Comparison of ENCODE assay signal across 10 mouse cellular contexts in the genomic region with DNA sequence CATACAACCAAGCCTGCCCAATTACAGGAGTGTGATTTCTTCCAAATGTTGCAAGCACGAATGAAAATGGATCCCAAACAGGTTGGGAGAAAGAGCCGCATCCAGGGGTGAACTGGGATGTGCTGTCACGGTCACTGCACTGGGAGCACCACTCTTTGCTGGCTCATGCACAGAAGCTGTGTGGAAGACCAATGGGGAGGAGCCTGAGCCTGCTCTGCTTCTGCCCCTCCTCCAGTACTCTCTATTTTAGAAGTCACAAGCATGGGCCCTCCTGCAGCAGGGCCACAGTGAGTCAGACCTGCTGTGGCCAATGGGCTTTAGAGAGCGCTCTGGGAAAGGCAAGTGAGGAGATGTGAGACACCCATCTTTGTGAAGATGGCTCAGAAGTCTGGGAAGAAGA. TPM values are rescaled to one million over a fixed set of nuclear protein-coding genes. Genes with fewer than 3 reads are reported as not detected.
DNase-seq lines count a peak whose midpoint lies in the region; ATAC-seq and TF ChIP-seq lines count a peak whose summit lies in the region.
"Had no signal": no experiment of that assay in that cellular context is flagged by ENCODE, and none has a peak within 500 bp of the region (broad histone marks: within the 10 kb centered on the region; RNA-seq: fewer than 3 reads in every experiment).

No protein-coding gene starts in this region.

- no peak overlapping the region for H3K9ac ChIP-seq in embryonic facial prominence, embryonic 12.5 days
- H3K9ac ChIP-seq in lung, embryonic 14.5 days: no peak overlapping the region; the same call in 1 of the 2 replicates
- H3K9ac ChIP-seq in forebrain, embryonic 13.5 days: 0 out of 2 replicates have a peak overlapping the region, but pooled peaks have one; percentile 31

- H3K4me1 ChIP-seq in embryonic facial prominence, embryonic 12.5 days: peaks cover 10% of the 10 kb centered on the region
- H3K4me1 ChIP-seq in embryonic facial prominence, embryonic 10.5 days: peaks cover 21% of the 10 kb centered on the region
- H3K4me1 ChIP-seq in lung, embryonic 14.5 days (ENCODE audit: insufficient read depth): no peaks in the 10 kb centered on the region
- H3K4me1 ChIP-seq in forebrain, embryonic 13.5 days: peaks cover 55% of the 10 kb centered on the region
- peaks cover 16% of the 10 kb centered on the region for H3K4me1 ChIP-seq in limb, embryonic 10.5 days

- H3K4me2 ChIP-seq in embryonic facial prominence, embryonic 12.5 days (replicated peaks): no peak overlapping the region
- no peak overlapping the region for H3K4me2 ChIP-seq in lung, embryonic 14.5 days
- H3K4me2 ChIP-seq in forebrain, embryonic 13.5 days: no peak overlapping the region; the same call in 1 of the 2 replicates

- no peak for DNase-seq in embryonic facial prominence, embryonic 10.5 days (ENCODE audit: low spot score)
- no peak for DNase-seq in lung, embryonic 14.5 days
- no peak for DNase-seq in lung, postnatal 10 days
- DNase-seq in limb, embryonic 10.5 days (ENCODE audit: low spot score): no peak
- no peak for DNase-seq in cerebellum, adult 9-10 months
- no peak for DNase-seq in natural killer cell, adult 2 months (ENCODE audit: low spot score in 2 of 2)
- DNase-seq: B cell, adult 2 months; kidney, postnatal 4 days had no signal

- H3K36me3 ChIP-seq in embryonic facial prominence, embryonic 12.5 days: no peaks in the 10 kb centered on the region
- no peaks in the 10 kb centered on the region for H3K36me3 ChIP-seq in embryonic facial prominence, embryonic 10.5 days (replicated peaks)
- H3K36me3 ChIP-seq in lung, embryonic 14.5 days (ENCODE audit: insufficient read depth): no peaks in the 10 kb centered on the region
- H3K36me3 ChIP-seq in forebrain, embryonic 13.5 days (ENCODE audit: poor library complexity, severe bottlenecking): no peaks in the 10 kb centered on the region
- no peaks in the 10 kb centered on the region for H3K36me3 ChIP-seq in limb, embryonic 10.5 days

- ATAC-seq in embryonic facial prominence, embryonic 12.5 days (ENCODE audit: insufficient number of reproducible peaks, insufficient read depth, low FRiP score, low TSS enrichment): no peak
- 0 out of 2 replicates have a peak, but pooled peaks have one; percentile 43 for ATAC-seq in lung, embryonic 14.5 days (ENCODE audit: insufficient read depth)
- peak; percentile 28; the same call in 1 of the 2 replicates for ATAC-seq in forebrain, embryonic 13.5 days

- no peak overlapping the region for H3K4me3 ChIP-seq in embryonic facial prominence, embryonic 12.5 days
- no peak overlapping the region for H3K4me3 ChIP-seq in embryonic facial prominence, embryonic 10.5 days
- no peak overlapping the region for H3K4me3 ChIP-seq in lung, embryonic 14.5 days (ENCODE audit: low read depth, low read length)
- no peak overlapping the region for H3K4me3 ChIP-seq in forebrain, embryonic 13.5 days
- no peak overlapping the region for H3K4me3 ChIP-seq in limb, embryonic 10.5 days

- H3K27me3 ChIP-seq in embryonic facial prominence, embryonic 12.5 days: 0 out of 2 replicates have a peak, but pooled peaks cover 4% of the 10 kb centered on the region
- no peaks in the 10 kb centered on the region for H3K27me3 ChIP-seq in embryonic facial prominence, embryonic 10.5 days (replicated peaks; ENCODE audit: low read depth, poor library complexity, severe bottlenecking)
- H3K27me3 ChIP-seq in lung, embryonic 14.5 days (ENCODE audit: insufficient read depth, low read length): no peaks in the 10 kb centered on the region
- H3K27me3 ChIP-seq in forebrain, embryonic 13.5 days: no peaks in the 10 kb centered on the region
- H3K27me3 ChIP-seq in limb, embryonic 10.5 days (ENCODE audit: low read depth, poor library complexity, severe bottlenecking): no peaks in the 10 kb centered on the region

- H3K9me3 ChIP-seq in embryonic facial prominence, embryonic 12.5 days: no peaks in the 10 kb centered on the region
- no peaks in the 10 kb centered on the region for H3K9me3 ChIP-seq in embryonic facial prominence, embryonic 10.5 days
- no peaks in the 10 kb centered on the region for H3K9me3 ChIP-seq in lung, embryonic 14.5 days (ENCODE audit: low read depth, low read length)
- no peaks in the 10 kb centered on the region for H3K9me3 ChIP-seq in forebrain, embryonic 13.5 days (replicated peaks)
- H3K9me3 ChIP-seq in limb, embryonic 10.5 days (replicated peaks): no peaks in the 10 kb centered on the region

- TF ChIP-seq CTCF in lung, embryonic 14.5 days (IDR thresholded peaks at IDR 0.05; ENCODE audit: low read depth): no peak

- H3K27ac ChIP-seq in embryonic facial prominence, embryonic 12.5 days: peak overlapping the region; percentile 64
- no peak overlapping the region for H3K27ac ChIP-seq in embryonic facial prominence, embryonic 10.5 days (replicated peaks)
- H3K27ac ChIP-seq in lung, embryonic 14.5 days (ENCODE audit: low read depth): peak overlapping the region; percentile 38; the same call in 1 of the 2 replicates
- H3K27ac ChIP-seq in forebrain, embryonic 13.5 days: peak overlapping the region; percentile 87
- peak overlapping the region; percentile 30 for H3K27ac ChIP-seq in limb, embryonic 10.5 days

- WGBS in embryonic facial prominence, embryonic 12.5 days: 57% methylated on average over 4 of the region's 4 CpGs
- 75% methylated on average over 4 of the region's 4 CpGs for WGBS in embryonic facial prominence, embryonic 10.5 days
- 62% methylated on average over 4 of the region's 4 CpGs for WGBS in lung, embryonic 14.5 days
- WGBS in forebrain, embryonic 13.5 days: 60% methylated on average over 4 of the region's 4 CpGs
- 82% methylated on average over 4 of the region's 4 CpGs for WGBS in limb, embryonic 10.5 days

RNA-seq across cellular contexts. Expression of a gene that starts 25.3 kb away (rescaled TPM):
- 4.8 and 6.8 TPM in 2 replicates for polyA plus RNA-seq in embryonic facial prominence, embryonic 12.5 days (2016; fragmentation: Nextera tagmentation; extraction: Ambion mirVana)
- polyA plus RNA-seq in embryonic facial prominence, embryonic 10.5 days (2016; fragmentation: Nextera tagmentation; extraction: Ambion mirVana): 4.8 and 5.5 TPM in 2 replicates
- 5.0 and 6.1 TPM in 2 replicates for polyA plus RNA-seq in lung, embryonic 14.5 days (2014; fragmentation: Nextera tagmentation; extraction: Ambion mirVana)
- 27.2 and 31.1 TPM in 2 replicates for polyA plus RNA-seq in forebrain, embryonic 13.5 days (2015; fragmentation: Nextera tagmentation; extraction: Ambion mirVana)
- 2.4 and 3.8 TPM in 2 replicates for polyA plus RNA-seq in limb, embryonic 10.5 days (2016; fragmentation: Nextera tagmentation; extraction: Ambion mirVana)
